Mouse (Mus musculus): ENCODE measurements around the gene Top2a.

The Top2a gene

GRCm38 (mm10) chr11:98944897-98945604, 78.9 kb downstream of the Top2a start:
- DNase-seq = peak; percentile 24

GRCm38 (mm10) chr11:98943741-98944461, 80.1 kb downstream of the Top2a start:
- DNase-seq = peak; percentile 4
